Mouse (Mus musculus): ENCODE measurements at regions not wholly inside any gene's neighbourhood (a gene's known extent, or its start where the extent isn't known, plus 50 kb on each side); places are given as distances from the start of the nearest gene placed in this dataset.

DNA sequence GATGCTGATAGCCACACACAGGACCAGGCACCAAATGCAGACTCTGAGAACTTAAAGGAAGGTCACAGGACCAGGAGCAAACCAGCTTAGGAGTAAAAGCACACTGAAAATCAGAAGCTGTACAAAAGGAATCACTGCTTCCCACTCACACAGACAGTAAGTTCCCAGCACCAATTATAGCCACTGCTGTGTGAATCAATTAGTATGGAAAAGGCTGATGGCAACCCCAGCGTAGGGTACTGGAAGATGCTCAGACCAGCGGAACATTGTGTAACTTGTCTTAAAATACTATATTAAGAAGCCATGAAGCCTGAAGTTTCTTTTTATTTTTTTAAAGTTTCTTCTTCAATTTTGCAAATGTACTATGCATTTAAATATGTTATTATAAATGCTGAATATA is 115.8 kb downstream of the Lnpk start:
- TF ChIP-seq CTCF (IDR thresholded peaks at IDR 0.05; ENCODE audit: insufficient read depth, low read length) (no peak), POLR2A (IDR thresholded peaks at IDR 0.05; ENCODE audit: borderline replicate concordance, extremely low read depth, low read depth, low read length) (no peak)
- Histone ChIP-seq H3K4me1 (ENCODE audit: control insufficient read depth, insufficient read depth, low read length) (no peaks in the 10 kb centered on the region), H3K4me3 (replicated peaks; ENCODE audit: extremely low read depth, low read depth, low read length) (no peak overlapping the region)
- WGBS = 91% methylated on average over 2 of the region's 2 CpGs
- no peak for DNase-seq

- no peak for TF ChIP-seq CTCF (IDR thresholded peaks at IDR 0.05; ENCODE audit: insufficient read depth, low read length)
- TF ChIP-seq POLR2A (IDR thresholded peaks at IDR 0.05; ENCODE audit: borderline replicate concordance, extremely low read depth, low read depth, low read length) = no peak
Observed at GRCm38 (mm10) chr2:74461211-74461844, 117.9 kb downstream of the Lnpk start.

DNA sequence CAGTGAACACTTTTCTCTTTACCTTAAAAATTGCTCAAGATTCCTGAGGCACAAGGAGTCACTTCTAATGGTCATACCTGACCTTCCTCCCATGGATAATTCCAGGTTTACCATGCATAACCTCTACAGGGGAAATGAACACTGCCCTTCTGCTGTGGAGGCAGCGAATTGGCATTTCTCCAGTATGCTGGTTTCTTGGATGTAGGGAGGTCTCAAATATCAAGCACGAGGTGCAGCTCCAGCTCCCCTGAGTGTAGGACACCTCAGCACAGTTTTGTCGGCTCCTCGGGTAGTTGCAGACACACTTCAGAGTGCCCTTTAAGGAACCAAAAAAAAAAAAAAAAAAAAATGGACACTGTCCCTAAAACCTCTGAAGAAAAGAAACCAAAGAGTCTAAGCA is 124.8 kb downstream of the Lnpk start:
- no peak for DNase-seq
- H3K4me1 ChIP-seq (ENCODE audit: control insufficient read depth, insufficient read depth, low read length) = no peaks in the 10 kb centered on the region
- H3K4me3 ChIP-seq (replicated peaks; ENCODE audit: extremely low read depth, low read depth, low read length) = no peak overlapping the region
- WGBS = 62% methylated on average over 4 of the region's 4 CpGs
- TF ChIP-seq CTCF (IDR thresholded peaks at IDR 0.05; ENCODE audit: insufficient read depth, low read length) (no peak), POLR2A (IDR thresholded peaks at IDR 0.05; ENCODE audit: borderline replicate concordance, extremely low read depth, low read depth, low read length) (no peak)

More at GRCm38 (mm10) chr2:74461211-74461844, 117.9 kb downstream of the Lnpk start:
- Histone ChIP-seq H3K4me1 (ENCODE audit: control insufficient read depth, insufficient read depth, low read length) (no peaks in the 10 kb centered on the region), H3K4me3 (replicated peaks; ENCODE audit: extremely low read depth, low read depth, low read length) (no peak overlapping the region)
- DNase-seq = no peak
- 61% methylated on average over 11 of the region's 11 CpGs for WGBS

GRCm38 (mm10) chr2:74452679-74453078 is 126.6 kb downstream of the Lnpk start:
- Histone ChIP-seq H3K4me1 (ENCODE audit: control insufficient read depth, insufficient read depth, low read length) (no peaks in the 10 kb centered on the region), H3K4me3 (replicated peaks; ENCODE audit: extremely low read depth, low read depth, low read length) (no peak overlapping the region)
- 94% methylated on average over 1 of the region's 1 CpGs for WGBS
- no peak for DNase-seq
- no peak for TF ChIP-seq POLR2A (IDR thresholded peaks at IDR 0.05; ENCODE audit: borderline replicate concordance, extremely low read depth, low read depth, low read length)
- no peak for TF ChIP-seq CTCF (IDR thresholded peaks at IDR 0.05; ENCODE audit: insufficient read depth, low read length)

DNA sequence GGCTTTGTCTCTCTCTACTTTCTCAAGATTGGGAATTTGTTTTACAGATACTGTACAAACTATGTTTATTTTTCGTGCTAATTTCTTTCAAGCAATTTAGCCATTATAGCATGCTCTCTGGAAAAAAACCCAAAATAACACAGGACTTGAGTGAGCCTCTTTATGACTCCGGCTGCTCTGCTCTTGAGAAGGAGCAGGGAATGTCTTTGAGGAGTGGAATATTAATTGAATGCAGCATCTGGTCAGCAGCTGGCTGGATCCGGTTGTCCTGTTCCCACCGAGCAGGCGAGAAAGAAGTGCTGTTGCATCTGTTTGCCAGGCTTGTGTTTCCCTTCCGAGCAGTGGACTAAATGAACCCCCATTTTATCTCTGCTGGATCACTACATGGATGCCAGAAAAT is 127.7 kb downstream of the Lnpk start:
- H3K4me1 ChIP-seq (ENCODE audit: control insufficient read depth, insufficient read depth, low read length) = no peaks in the 10 kb centered on the region
- 37% methylated on average over 6 of the region's 6 CpGs for WGBS
- DNase-seq = no peak
- H3K4me3 ChIP-seq (replicated peaks; ENCODE audit: extremely low read depth, low read depth, low read length) = no peak overlapping the region
- TF ChIP-seq POLR2A (IDR thresholded peaks at IDR 0.05; ENCODE audit: borderline replicate concordance, extremely low read depth, low read depth, low read length) = no peak

- WGBS = 67% methylated on average over 4 of the region's 4 CpGs
- no peak for DNase-seq
- Histone ChIP-seq H3K4me3 (replicated peaks; ENCODE audit: extremely low read depth, low read depth, low read length) (no peak overlapping the region), H3K4me1 (ENCODE audit: control insufficient read depth, insufficient read depth, low read length) (no peaks in the 10 kb centered on the region)
- no peak for TF ChIP-seq CTCF (IDR thresholded peaks at IDR 0.05; ENCODE audit: insufficient read depth, low read length)
- TF ChIP-seq POLR2A (IDR thresholded peaks at IDR 0.05; ENCODE audit: borderline replicate concordance, extremely low read depth, low read depth, low read length) = no peak
Observed at GRCm38 (mm10) chr2:74451038-74451437, 128.2 kb downstream of the Lnpk start.

- no peak overlapping the region for H3K4me3 ChIP-seq (replicated peaks; ENCODE audit: extremely low read depth, low read depth, low read length)
- TF ChIP-seq CTCF (IDR thresholded peaks at IDR 0.05; ENCODE audit: insufficient read depth, low read length) (no peak), POLR2A (IDR thresholded peaks at IDR 0.05; ENCODE audit: borderline replicate concordance, extremely low read depth, low read depth, low read length) (no peak)
- no peak for DNase-seq
- WGBS = 81% methylated on average over 11 of the region's 11 CpGs
- H3K4me1 ChIP-seq (ENCODE audit: control insufficient read depth, insufficient read depth, low read length) = no peaks in the 10 kb centered on the region
Observed at GRCm38 (mm10) chr2:74450064-74450765, 129.0 kb downstream of the Lnpk start.

DNA sequence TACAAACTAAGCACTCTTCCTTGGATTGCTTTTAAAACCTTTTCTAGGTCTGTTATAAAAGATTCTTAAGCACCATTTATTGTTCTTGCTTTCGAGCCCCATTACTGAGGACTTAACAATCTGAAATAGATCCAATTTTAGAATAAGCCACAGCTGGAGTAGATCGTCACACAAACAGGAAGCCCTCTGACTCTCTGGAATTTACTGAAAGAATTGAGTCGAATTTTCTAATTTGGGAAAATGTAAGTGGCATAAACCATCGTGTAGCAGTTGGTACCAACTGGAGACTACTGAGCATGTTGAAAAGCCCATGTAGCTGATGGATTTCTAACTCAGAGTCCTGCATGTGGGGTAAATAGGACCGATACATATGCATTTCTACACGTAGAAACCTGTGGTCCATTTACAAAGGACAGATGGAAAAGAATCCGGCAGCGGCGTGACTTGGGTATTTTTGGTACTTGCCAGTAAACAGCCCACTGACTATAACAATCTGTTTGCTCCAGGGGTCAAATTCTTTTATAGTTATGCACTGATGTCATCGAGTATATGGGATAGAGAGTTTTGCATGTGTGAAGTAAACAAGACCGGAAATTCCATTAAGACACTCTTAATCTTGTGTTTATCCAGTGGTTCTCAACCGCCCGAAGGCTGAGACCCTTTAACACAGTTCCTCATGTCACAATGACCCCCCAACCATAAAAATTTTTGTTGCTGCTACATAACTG is 143.9 kb downstream of the Lnpk start:
- DNase-seq = no peak
- Histone ChIP-seq H3K4me3 (replicated peaks; ENCODE audit: extremely low read depth, low read depth, low read length) (no peak overlapping the region), H3K4me1 (ENCODE audit: control insufficient read depth, insufficient read depth, low read length) (no peaks in the 10 kb centered on the region)
- TF ChIP-seq CTCF (IDR thresholded peaks at IDR 0.05; ENCODE audit: insufficient read depth, low read length) = no peak
- TF ChIP-seq POLR2A (IDR thresholded peaks at IDR 0.05; ENCODE audit: borderline replicate concordance, extremely low read depth, low read depth, low read length) = no peak
- WGBS = 52% methylated on average over 13 of the region's 13 CpGs

DNA sequence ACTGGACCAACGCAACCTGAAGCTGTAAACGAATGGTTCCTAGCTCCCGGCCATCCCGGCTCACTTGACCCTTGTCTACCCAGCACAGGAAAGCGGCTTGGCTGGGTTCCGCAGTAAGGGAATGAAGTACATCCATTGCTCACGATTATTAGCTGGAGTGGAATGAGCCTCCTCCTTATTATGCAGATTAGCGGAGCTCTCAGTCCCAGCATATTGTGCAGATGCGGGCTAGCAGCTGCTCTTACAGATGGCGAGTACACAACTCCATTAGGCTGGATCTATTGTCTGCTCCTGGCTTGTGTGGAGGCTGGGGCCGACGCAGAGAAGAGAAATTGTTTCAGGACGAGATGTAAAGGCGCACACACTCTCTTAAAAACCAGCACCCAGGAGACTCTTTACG is 152.5 kb downstream of the Lnpk start:
- Histone ChIP-seq H3K4me3 (replicated peaks; ENCODE audit: extremely low read depth, low read depth, low read length) (no peak overlapping the region), H3K4me1 (ENCODE audit: control insufficient read depth, insufficient read depth, low read length) (no peaks in the 10 kb centered on the region)
- WGBS = 70% methylated on average over 15 of the region's 15 CpGs
- no peak for DNase-seq
- no peak for TF ChIP-seq POLR2A (IDR thresholded peaks at IDR 0.05; ENCODE audit: borderline replicate concordance, extremely low read depth, low read depth, low read length)
- TF ChIP-seq CTCF (IDR thresholded peaks at IDR 0.05; ENCODE audit: insufficient read depth, low read length) = no peak

All from lung, adult 2 months (tissue).